Mouse (Mus musculus): ENCODE data around the gene Plppr3.

The Plppr3 gene

GRCm38 (mm10) chr10:79852827-79853226 lies 21.6 kb downstream of the Plppr3 start:
- DNase-seq (ENCODE audit: low read depth, low spot score) = no peak

GRCm38 (mm10) chr10:79852107-79852789 lies 22.2 kb downstream of the Plppr3 start:
- DNase-seq (ENCODE audit: low read depth, low spot score) = no peak

- no peak for DNase-seq (ENCODE audit: low read depth, low spot score)
Measured at GRCm38 (mm10) chr10:79851653-79852052, 22.8 kb downstream of the Plppr3 start.

- DNase-seq (ENCODE audit: low read depth, low spot score) = no peak
Measured at GRCm38 (mm10) chr10:79849941-79850628, 24.3 kb downstream of the Plppr3 start.

- DNase-seq (ENCODE audit: low read depth, low spot score) = no peak
Measured at GRCm38 (mm10) chr10:79846553-79846952, 27.9 kb downstream of the Plppr3 start.

- DNase-seq (ENCODE audit: low read depth, low spot score) = no peak
Measured at GRCm38 (mm10) chr10:79843476-79843875, 31.0 kb downstream of the Plppr3 start.

- no peak for DNase-seq (ENCODE audit: low read depth, low spot score)
Measured at GRCm38 (mm10) chr10:79842322-79842721, 32.1 kb downstream of the Plppr3 start.

- peak; percentile 81 for DNase-seq (ENCODE audit: low read depth, low spot score)
Measured at GRCm38 (mm10) chr10:79840644-79841551, 33.5 kb downstream of the Plppr3 start.

GRCm38 (mm10) chr10:79840091-79840490 lies 34.3 kb downstream of the Plppr3 start:
- DNase-seq (ENCODE audit: low read depth, low spot score) = no peak

- no peak for DNase-seq (ENCODE audit: low read depth, low spot score)
Measured at GRCm38 (mm10) chr10:79838151-79838550, 36.3 kb downstream of the Plppr3 start.

GRCm38 (mm10) chr10:79836918-79837317 lies 37.5 kb downstream of the Plppr3 start:
- no peak for DNase-seq (ENCODE audit: low read depth, low spot score)

GRCm38 (mm10) chr10:79834769-79835398 lies 39.5 kb downstream of the Plppr3 start:
- peak; percentile 84 for DNase-seq (ENCODE audit: low read depth, low spot score)

- no peak for DNase-seq (ENCODE audit: low read depth, low spot score)
Measured at GRCm38 (mm10) chr10:79832786-79833181, 41.6 kb downstream of the Plppr3 start.

GRCm38 (mm10) chr10:79832026-79832785 lies 42.2 kb downstream of the Plppr3 start:
- no peak for DNase-seq (ENCODE audit: low read depth, low spot score)

GRCm38 (mm10) chr10:79831583-79831982 lies 42.9 kb downstream of the Plppr3 start:
- no peak for DNase-seq (ENCODE audit: low read depth, low spot score)

- no peak for DNase-seq (ENCODE audit: low read depth, low spot score)
Measured at GRCm38 (mm10) chr10:79824413-79824812, 50.0 kb downstream of the Plppr3 start.

- no peak for DNase-seq (ENCODE audit: low read depth, low spot score)
Measured at GRCm38 (mm10) chr10:79823011-79823410, 51.4 kb downstream of the Plppr3 start.

GRCm38 (mm10) chr10:79822372-79822771 lies 52.1 kb downstream of the Plppr3 start:
- no peak for DNase-seq (ENCODE audit: low read depth, low spot score)

GRCm38 (mm10) chr10:79821731-79822130 lies 52.7 kb downstream of the Plppr3 start:
- DNase-seq (ENCODE audit: low read depth, low spot score) = no peak

GRCm38 (mm10) chr10:79820782-79821181 lies 53.7 kb downstream of the Plppr3 start, which contains the start of gene Misp:
Gene Misp, plus strand, starts transcription at chr10:79820989.
- DNase-seq (ENCODE audit: low read depth, low spot score) = no peak

- no peak for DNase-seq (ENCODE audit: low read depth, low spot score)
Measured at GRCm38 (mm10) chr10:79820277-79820676, 54.2 kb downstream of the Plppr3 start.

All from mesoderm, embryonic 11.5 days (tissue).